Mouse (Mus musculus) lung, postnatal 0 days (tissue): ENCODE results near the gene H1fx.

Experiments
- CTCF ChIP-seq: IDR thresholded peaks from 2 replicates; pipeline ENCODE4 v1.5.1; 2016; ENCODE audit warnings: antibody characterized with exemption, mild to moderate bottlenecking
- EP300 ChIP-seq: IDR thresholded peaks from 2 replicates; pipeline ENCODE4 v1.6.1; 2016; ENCODE audit warnings: antibody characterized with exemption, mild to moderate bottlenecking, control low read depth

DNA sequence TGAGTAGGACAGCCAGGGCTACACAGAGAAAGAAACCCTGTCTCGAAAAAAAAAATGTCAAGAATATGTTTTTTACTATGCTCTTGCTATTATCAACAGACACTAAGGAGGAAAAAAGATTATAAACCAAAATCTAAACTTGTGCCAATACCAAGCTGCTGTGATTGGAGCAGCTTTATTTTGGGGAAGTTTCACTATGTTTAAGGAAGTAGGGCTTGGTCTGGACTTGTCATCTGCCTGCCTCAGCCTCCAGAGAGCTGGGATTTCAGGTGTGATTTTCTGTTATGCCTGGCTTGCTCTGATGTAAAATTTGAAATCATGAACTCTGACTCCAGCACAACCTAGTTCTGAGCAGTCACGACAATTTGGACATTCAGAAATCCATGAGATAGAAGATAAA is 49.0 kb upstream of the H1fx start:
- TF ChIP-seq CTCF (no peak), EP300 (no peak)
